Mouse (Mus musculus): ENCODE results near the gene BC035044. TPM values are rescaled to one million over a fixed set of nuclear protein-coding genes. Genes with fewer than 3 reads are reported as not detected.
"Not testable (repeated sequence)": the region's sequence is repeated elsewhere in the genome, so short reads cannot be mapped to it uniquely, and the experiment has no call there.

The BC035044 gene
- total and polyA plus RNA-seq, 2 experiments from 2014 or later, result 0.39 TPM; not detected in 1

DNA sequence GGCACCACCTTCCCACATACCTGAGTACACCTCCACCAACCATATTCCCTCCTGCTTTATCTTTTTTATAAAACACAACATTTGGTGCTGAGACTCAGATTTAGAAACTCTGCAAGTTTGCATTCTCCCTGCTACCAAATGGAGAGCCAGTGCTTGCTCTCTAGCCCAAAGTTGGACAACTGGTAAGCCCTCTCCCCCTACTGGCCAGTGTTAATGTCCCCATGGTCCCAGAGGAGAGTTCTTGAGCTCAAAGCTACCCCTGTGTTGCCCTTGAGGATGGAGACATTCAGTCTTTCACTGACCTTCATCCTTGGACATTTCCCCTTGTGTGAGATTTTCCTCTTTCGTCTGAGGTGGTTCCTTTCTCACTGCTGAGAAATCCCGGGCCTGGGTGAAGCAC is 9.1 kb upstream of the BC035044 start:
- ATAC-seq (no peak), DNase-seq (ENCODE audit: low spot score) (no peak)
- H3K27me3 ChIP-seq (ENCODE audit: insufficient read depth, low read length), result no peaks in the 10 kb centered on the region
- no peaks in the 10 kb centered on the region for H3K36me3 ChIP-seq (ENCODE audit: insufficient read depth, low read length)
- H3K4me1 ChIP-seq (ENCODE audit: insufficient read depth, low read length), result no peaks in the 10 kb centered on the region
- no peak overlapping the region for H3K9ac ChIP-seq (replicated peaks; ENCODE audit: low read length)
- H3K4me3 ChIP-seq (ENCODE audit: low read length), result no peak overlapping the region
- no peak for TF ChIP-seq CTCF (IDR thresholded peaks at IDR 0.05; ENCODE audit: low read depth)
- no peak overlapping the region for H3K27ac ChIP-seq
- no peaks in the 10 kb centered on the region for H3K9me3 ChIP-seq (ENCODE audit: low read length)
- 84% methylated on average over 2 of the region's 2 CpGs for WGBS
- H3K4me2 ChIP-seq (ENCODE audit: low read depth, low read length), result no peak overlapping the region

DNA sequence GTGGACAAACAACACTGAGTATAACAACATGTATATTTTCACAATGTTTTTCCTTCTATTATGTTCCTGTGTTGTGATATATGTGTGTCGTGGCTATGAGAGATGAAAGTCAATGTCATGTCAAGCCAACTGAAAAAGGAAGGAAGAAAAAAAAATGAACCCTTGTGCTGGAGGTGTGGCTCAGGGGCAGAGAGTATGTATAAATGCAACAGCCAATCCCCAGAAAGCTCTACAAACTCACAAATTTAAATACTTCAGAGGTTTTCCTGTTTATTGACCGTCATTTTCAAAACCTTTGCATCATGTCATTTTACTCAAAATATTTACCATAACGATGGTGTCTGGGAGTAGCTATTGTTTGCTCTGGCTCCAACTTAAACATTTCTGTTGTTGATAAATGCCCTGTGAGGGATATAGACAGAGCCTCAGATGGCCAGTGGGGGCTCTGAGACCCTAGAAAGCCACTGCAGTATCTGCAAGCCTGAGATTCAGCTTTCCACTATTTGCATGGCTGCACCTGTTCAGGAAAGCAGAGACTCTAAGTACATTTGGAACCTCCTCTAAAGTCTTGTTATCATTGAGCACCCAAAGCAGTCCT is 4.6 kb upstream of the BC035044 start:
- Histone ChIP-seq H3K4me2 (ENCODE audit: low read depth, low read length) (no peak overlapping the region), H3K4me1 (ENCODE audit: insufficient read depth, low read length) (no peaks in the 10 kb centered on the region), H3K27ac (no peak overlapping the region), H3K36me3 (ENCODE audit: insufficient read depth, low read length) (no peaks in the 10 kb centered on the region), H3K27me3 (ENCODE audit: insufficient read depth, low read length) (no peaks in the 10 kb centered on the region), H3K9me3 (ENCODE audit: low read length) (no peaks in the 10 kb centered on the region), H3K4me3 (ENCODE audit: low read length) (no peak overlapping the region), H3K9ac (replicated peaks; ENCODE audit: low read length) (no peak overlapping the region)
- ATAC-seq (no peak), DNase-seq (ENCODE audit: low spot score) (no peak)
- TF ChIP-seq CTCF (IDR thresholded peaks at IDR 0.05; ENCODE audit: low read depth), result no peak
- 84% methylated on average over 3 of the region's 3 CpGs for WGBS

DNA sequence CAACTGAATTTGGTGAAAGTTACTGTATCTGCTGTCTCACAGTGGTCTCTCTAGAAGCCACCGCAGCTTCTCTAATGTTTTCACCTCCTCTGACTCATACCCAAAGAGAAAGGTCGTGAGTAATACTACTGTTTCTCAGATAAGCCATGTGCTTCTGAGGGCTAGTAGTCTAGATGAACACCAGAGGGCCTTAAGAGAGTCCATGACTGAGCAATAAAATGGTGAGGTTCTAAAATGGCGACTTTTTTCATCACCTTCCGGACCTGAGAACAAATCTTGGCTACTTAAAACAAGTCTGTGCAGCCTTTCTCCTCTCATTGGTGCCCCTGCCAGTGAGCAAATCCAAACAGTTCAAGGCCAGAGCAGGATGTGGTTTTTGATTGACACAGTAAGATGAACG is 2.1 kb downstream of the BC035044 start:
- Histone ChIP-seq H3K9ac (replicated peaks; ENCODE audit: low read length) (no peak overlapping the region), H3K27me3 (ENCODE audit: insufficient read depth, low read length) (no peaks in the 10 kb centered on the region), H3K4me3 (ENCODE audit: low read length) (no peak overlapping the region), H3K9me3 (ENCODE audit: low read length) (no peaks in the 10 kb centered on the region), H3K27ac (no peak overlapping the region), H3K4me2 (ENCODE audit: low read depth, low read length) (no peak overlapping the region), H3K36me3 (ENCODE audit: insufficient read depth, low read length) (no peaks in the 10 kb centered on the region), H3K4me1 (ENCODE audit: insufficient read depth, low read length) (no peaks in the 10 kb centered on the region)
- DNase-seq (ENCODE audit: low spot score), result no peak
- 77% methylated on average over 5 of the region's 5 CpGs for WGBS
- TF ChIP-seq CTCF (IDR thresholded peaks at IDR 0.05; ENCODE audit: low read depth), result no peak
- ATAC-seq, result no peak

DNA sequence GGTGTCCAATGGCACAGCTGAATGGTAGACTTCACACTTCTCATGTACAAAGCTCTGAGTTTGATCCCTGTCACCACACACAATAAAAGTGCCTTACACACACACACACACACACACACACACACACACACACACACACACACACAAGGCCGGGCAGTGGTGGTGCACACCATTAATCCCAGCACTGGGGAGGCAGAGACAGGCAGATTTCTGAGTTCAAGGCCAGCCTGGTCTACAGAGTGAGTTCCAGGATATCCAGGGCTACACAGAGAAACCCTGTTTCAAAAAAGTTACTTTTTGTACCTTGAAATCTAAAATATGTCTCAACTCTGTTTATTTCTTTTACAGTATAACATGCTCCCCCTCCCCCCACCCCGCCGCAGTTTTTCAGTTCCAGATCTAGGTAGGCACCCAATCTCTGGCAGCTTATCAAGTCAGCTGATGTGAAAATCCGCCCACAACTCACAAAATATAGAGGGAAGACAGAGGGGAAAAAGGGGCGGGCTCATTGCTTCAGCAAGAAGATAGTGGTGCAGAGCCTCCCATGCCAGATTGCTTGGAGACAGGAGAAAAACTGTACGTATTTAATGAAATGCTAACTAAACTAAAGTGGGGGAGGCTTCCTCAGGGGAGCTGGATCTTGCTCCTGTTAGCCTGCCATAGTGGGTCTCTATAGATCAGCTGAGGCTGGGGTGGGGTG is 3.7 kb downstream of the BC035044 start, which contains the start of gene Clec2i:
Gene Clec2i, plus strand, starts transcription at position 498 of the 700 bp plus-strand sequence.
- not testable (repeated sequence) for DNase-seq (ENCODE audit: low spot score); H3K4me2 ChIP-seq (ENCODE audit: low read depth, low read length); H3K9ac ChIP-seq (replicated peaks; ENCODE audit: low read length); ATAC-seq; H3K4me3 ChIP-seq (ENCODE audit: low read length); H3K9me3 ChIP-seq (ENCODE audit: low read length); H3K27me3 ChIP-seq (ENCODE audit: insufficient read depth, low read length); H3K27ac ChIP-seq; H3K4me1 ChIP-seq (ENCODE audit: insufficient read depth, low read length); H3K36me3 ChIP-seq (ENCODE audit: insufficient read depth, low read length)
- 84% methylated on average over 6 of the region's 6 CpGs for WGBS

DNA sequence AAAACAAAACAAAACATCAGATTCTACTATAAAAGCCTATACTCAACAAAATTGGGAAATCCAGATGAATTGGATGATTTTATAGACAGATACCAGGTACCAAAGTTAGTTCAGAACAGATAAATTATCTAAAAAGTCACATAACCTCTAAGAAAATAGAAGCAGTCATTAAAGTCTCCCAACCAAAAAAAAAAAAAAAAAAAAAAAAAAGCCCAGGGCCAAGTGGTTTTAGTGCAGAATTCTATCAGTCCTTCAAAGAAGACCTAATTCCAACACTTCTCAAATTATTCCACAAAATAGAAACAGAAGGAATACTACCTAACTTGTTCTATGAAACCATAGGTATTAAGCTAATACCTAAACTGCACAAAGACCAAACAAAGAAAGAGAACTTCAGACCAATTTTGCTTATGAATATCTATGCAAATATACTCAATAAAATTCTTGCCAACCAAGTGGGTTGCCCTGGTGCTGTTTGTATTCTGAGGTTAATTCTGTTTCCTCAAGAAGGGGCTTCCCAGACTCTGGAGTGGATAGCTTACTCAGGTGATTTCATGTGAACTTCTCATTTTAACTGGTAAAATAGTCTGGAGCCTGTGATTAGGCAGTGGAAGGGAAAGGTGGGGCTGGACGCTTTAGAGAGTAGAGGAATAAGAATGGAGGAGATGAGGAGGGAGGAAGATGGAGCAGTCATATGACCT is 18.9 kb downstream of the BC035044 start:
- no peaks in the 10 kb centered on the region for H3K27me3 ChIP-seq (ENCODE audit: insufficient read depth, low read length)
- 91% methylated on average over 1 of the region's 1 CpGs for WGBS
- H3K4me2 ChIP-seq (ENCODE audit: low read depth, low read length), result no peak overlapping the region
- no peaks in the 10 kb centered on the region for H3K36me3 ChIP-seq (ENCODE audit: insufficient read depth, low read length)
- H3K4me1 ChIP-seq (ENCODE audit: insufficient read depth, low read length), result no peaks in the 10 kb centered on the region
- no peak overlapping the region for H3K4me3 ChIP-seq (ENCODE audit: low read length)
- no peak overlapping the region for H3K9ac ChIP-seq (replicated peaks; ENCODE audit: low read length)
- H3K9me3 ChIP-seq (ENCODE audit: low read length), result no peaks in the 10 kb centered on the region
- H3K27ac ChIP-seq, result no peak overlapping the region
- ATAC-seq, result no peak
- DNase-seq (ENCODE audit: low spot score), result no peak
- no peak for TF ChIP-seq CTCF (IDR thresholded peaks at IDR 0.05; ENCODE audit: low read depth)

DNA sequence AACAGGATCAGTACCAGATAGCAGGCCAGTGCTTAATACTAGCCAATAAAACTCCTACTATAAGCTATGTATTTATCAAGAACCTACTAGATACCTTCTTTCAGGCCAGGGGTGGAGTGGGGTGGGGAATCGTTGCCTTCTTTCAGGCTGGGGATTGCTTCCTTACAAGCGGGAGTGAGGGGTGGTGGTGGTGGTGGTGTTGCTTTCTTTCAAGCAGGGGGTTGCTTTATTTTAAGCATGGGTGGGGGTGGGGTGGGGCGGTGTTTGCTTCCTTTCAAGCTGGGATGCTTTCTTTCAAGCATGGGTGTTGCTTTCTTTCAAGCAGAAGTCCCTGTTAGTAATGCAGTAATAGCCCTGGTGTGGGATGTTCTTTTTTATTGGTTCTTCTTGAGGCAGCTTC is 22.1 kb downstream of the BC035044 start:
- H3K9me3 ChIP-seq (ENCODE audit: low read length), result no peaks in the 10 kb centered on the region
- WGBS, result 12% methylated on average over 3 of the region's 3 CpGs
- ATAC-seq, result no peak
- no peak for TF ChIP-seq CTCF (IDR thresholded peaks at IDR 0.05; ENCODE audit: low read depth)
- no peak overlapping the region for H3K9ac ChIP-seq (replicated peaks; ENCODE audit: low read length)
- H3K4me1 ChIP-seq (ENCODE audit: insufficient read depth, low read length), result no peaks in the 10 kb centered on the region
- H3K27ac ChIP-seq, result no peak overlapping the region
- H3K4me2 ChIP-seq (ENCODE audit: low read depth, low read length), result no peak overlapping the region
- DNase-seq (ENCODE audit: low spot score), result no peak
- H3K4me3 ChIP-seq (ENCODE audit: low read length), result no peak overlapping the region
- no peaks in the 10 kb centered on the region for H3K27me3 ChIP-seq (ENCODE audit: insufficient read depth, low read length)
- H3K36me3 ChIP-seq (ENCODE audit: insufficient read depth, low read length), result no peaks in the 10 kb centered on the region

DNA sequence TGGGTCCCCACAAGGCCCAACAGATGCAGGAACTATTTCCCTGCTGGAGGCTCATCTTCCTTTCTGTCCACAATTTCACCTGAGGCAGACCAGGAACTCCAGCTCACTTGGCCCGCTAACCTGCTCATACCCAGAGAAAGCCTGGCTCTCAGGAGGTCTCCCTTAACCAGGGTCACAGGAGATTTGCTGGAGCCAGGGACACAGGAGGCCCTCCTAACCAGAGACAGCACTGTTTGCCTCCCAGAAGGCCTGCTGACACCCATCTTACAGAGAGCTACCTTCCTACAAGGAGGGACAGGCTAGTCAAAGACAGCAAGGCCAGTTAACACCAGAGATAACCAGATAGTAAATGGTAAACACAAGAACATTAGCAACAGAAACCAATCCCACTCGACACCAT is 33.0 kb downstream of the BC035044 start:
- Histone ChIP-seq H3K27me3 (ENCODE audit: insufficient read depth, low read length) (no peaks in the 10 kb centered on the region), H3K4me1 (ENCODE audit: insufficient read depth, low read length) (no peaks in the 10 kb centered on the region), H3K4me2 (ENCODE audit: low read depth, low read length) (no peak overlapping the region), H3K9me3 (ENCODE audit: low read length) (no peaks in the 10 kb centered on the region), H3K9ac (replicated peaks; ENCODE audit: low read length) (no peak overlapping the region), H3K36me3 (ENCODE audit: insufficient read depth, low read length) (no peaks in the 10 kb centered on the region), H3K27ac (no peak overlapping the region), H3K4me3 (ENCODE audit: low read length) (no peak overlapping the region)
- ATAC-seq (no peak), DNase-seq (ENCODE audit: low spot score) (no peak)
- TF ChIP-seq CTCF (IDR thresholded peaks at IDR 0.05; ENCODE audit: low read depth), result no peak
- 92% methylated on average over 2 of the region's 2 CpGs for WGBS
